Mouse (Mus musculus) CH12.LX (cell line): Measurements from ENCODE around the gene Cyb561.

Experiments used
- CHD2 ChIP-seq: IDR thresholded peaks from 2 replicates; pipeline ENCODE4 v1.6.1; 2011; ENCODE audit warnings: low read length, improper control_type of control experiment
- CTCF ChIP-seq, 2 experiments: IDR thresholded peaks in 1 of 2; conservative IDR thresholded peaks in 1 of 2; 2 replicates each; pipeline ENCODE4 v1.5.1; 2011 to 2012; ENCODE audit warnings: low read depth in 2 of 2, low read length in 2 of 2, improper control_type of control experiment in 1 of 2, inconsistent platforms in 1 of 2, mild to moderate bottlenecking in 1 of 2, moderate library complexity in 1 of 2
- E2F4 ChIP-seq: IDR thresholded peaks from 2 replicates; pipeline ENCODE4 v1.6.1; 2011; ENCODE audit warnings: low read depth, low read length, improper control_type of control experiment; ENCODE audit not compliant: insufficient replicate concordance
- KAT2A ChIP-seq: IDR thresholded peaks from 2 replicates; pipeline ENCODE4 v1.6.1; 2012; ENCODE audit warnings: low read length, improper control_type of control experiment, inconsistent platforms; ENCODE audit not compliant: insufficient replicate concordance
- MEF2A ChIP-seq: IDR thresholded peaks from 2 replicates; pipeline ENCODE4 v1.6.1; 2014; ENCODE audit warnings: low read depth, mild to moderate bottlenecking, inconsistent platforms, low read length, improper control_type of control experiment, borderline replicate concordance
- POLR2AphosphoS2 ChIP-seq: IDR thresholded peaks from 2 replicates; pipeline ENCODE4 v1.6.1; 2011; ENCODE audit warnings: low read depth, low read length, improper control_type of control experiment
- RAD21 ChIP-seq: IDR thresholded peaks from 2 replicates; pipeline ENCODE4 v1.6.1; 2011; ENCODE audit warnings: low read depth, mild to moderate bottlenecking, low read length, improper control_type of control experiment, moderate library complexity
- USF1 ChIP-seq: IDR thresholded peaks from 2 replicates; pipeline ENCODE4 v1.6.1; 2014; ENCODE audit warnings: low read depth, mild to moderate bottlenecking, inconsistent platforms, low read length, improper control_type of control experiment
- ZKSCAN1 ChIP-seq: IDR thresholded peaks from 2 replicates; pipeline ENCODE4 v1.6.1; 2012; ENCODE audit warnings: low read depth, inconsistent platforms, low read length, improper control_type of control experiment, borderline replicate concordance

DNA sequence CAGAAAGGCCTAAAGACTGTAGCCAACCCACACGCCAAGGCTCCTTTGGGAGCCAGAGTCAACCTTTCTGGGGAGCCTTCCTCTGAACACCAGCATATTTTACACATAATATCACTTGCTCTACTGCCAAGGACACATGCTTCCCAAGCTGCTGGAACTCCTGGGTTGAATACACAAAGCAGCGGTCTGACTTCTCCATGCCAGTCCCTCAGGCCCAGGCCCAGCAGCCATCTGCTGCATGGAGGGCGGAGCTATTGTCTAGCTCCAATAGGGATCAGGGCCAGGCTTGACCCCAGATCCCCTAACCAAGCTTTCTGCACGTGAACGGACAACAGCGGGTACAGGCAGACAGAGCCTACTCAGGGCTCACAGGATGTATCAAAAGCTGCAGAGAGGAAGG is 18.3 kb downstream of the Cyb561 start:
- no peak for TF ChIP-seq RAD21
- TF ChIP-seq USF1: no peak
- TF ChIP-seq CHD2: no peak
- TF ChIP-seq ZKSCAN1: no peak
- no peak for TF ChIP-seq E2F4
- no peak for TF ChIP-seq MEF2A
- no peak for TF ChIP-seq CTCF (conservative IDR thresholded peaks at IDR 0.05 in 1 of 2, IDR thresholded peaks at IDR 0.05 in 1 of 2; ENCODE audit: low read depth in 2 of 2, low read length in 2 of 2)
- no peak for TF ChIP-seq KAT2A
- no peak for TF ChIP-seq POLR2AphosphoS2
